Mouse (Mus musculus) midbrain, embryonic 10.5 days (tissue): Measurements from ENCODE around the gene 6030452D12Rik. TPM values are rescaled to one million over a fixed set of nuclear protein-coding genes. Genes with fewer than 3 reads are reported as not detected.

Source experiments
- DNase-seq: peaks from one replicate; pipeline ENCODE4 v3.0.0-alpha.2; 2017; ENCODE audit warnings: low spot score
- H3K27ac ChIP-seq: fragments of 300-500 bp; sonication (generic); replicated peaks from 2 replicates; pipeline ENCODE4 v1.5.1; 2016; ENCODE audit warnings: mild to moderate bottlenecking
- H3K27me3 ChIP-seq: fragments of 300-500 bp; sonication (generic); 2 replicates; pipeline ENCODE4 v1.6.1; 2016; ENCODE audit warnings: low read depth, mild to moderate bottlenecking; ENCODE audit not compliant: poor library complexity, severe bottlenecking
- H3K36me3 ChIP-seq: fragments of 300-500 bp; sonication (generic); 2 replicates; pipeline ENCODE4 v1.6.1; 2016; ENCODE audit warnings: mild to moderate bottlenecking, moderate library complexity
- H3K4me1 ChIP-seq: fragments of 300-500 bp; sonication (generic); 2 replicates; pipeline ENCODE4 v1.6.1; 2016
- H3K4me3 ChIP-seq: fragments of 300-500 bp; sonication (generic); 2 replicates; pipeline ENCODE4 v1.5.1; 2016; ENCODE audit warnings: mild to moderate bottlenecking, moderate library complexity
- H3K9me3 ChIP-seq: fragments of 300-500 bp; sonication (generic); replicated peaks from 2 replicates; pipeline ENCODE4 v1.6.1; 2016; ENCODE audit warnings: mild to moderate bottlenecking
- WGBS: fragments of 180-500 bp; shearing (Covaris S2); methylation state at CpG from one replicate; pipeline ENCODE4 v1.1.7; 2016; 5-methylcytosine and 5-hydroxymethylcytosine counted together
- polyA plus RNA-seq: library from polyadenylated mRNA; unstranded; fragments of >200 nt; fragmentation: Nextera tagmentation; extraction: Ambion mirVana; gene quantifications from 2 replicates; pipeline ENCODE4 v1.2.1, GENCODE M21; 2016

6030452D12Rik gene
- polyA plus RNA-seq, 1 experiment from 2014 or later = not detected

DNA sequence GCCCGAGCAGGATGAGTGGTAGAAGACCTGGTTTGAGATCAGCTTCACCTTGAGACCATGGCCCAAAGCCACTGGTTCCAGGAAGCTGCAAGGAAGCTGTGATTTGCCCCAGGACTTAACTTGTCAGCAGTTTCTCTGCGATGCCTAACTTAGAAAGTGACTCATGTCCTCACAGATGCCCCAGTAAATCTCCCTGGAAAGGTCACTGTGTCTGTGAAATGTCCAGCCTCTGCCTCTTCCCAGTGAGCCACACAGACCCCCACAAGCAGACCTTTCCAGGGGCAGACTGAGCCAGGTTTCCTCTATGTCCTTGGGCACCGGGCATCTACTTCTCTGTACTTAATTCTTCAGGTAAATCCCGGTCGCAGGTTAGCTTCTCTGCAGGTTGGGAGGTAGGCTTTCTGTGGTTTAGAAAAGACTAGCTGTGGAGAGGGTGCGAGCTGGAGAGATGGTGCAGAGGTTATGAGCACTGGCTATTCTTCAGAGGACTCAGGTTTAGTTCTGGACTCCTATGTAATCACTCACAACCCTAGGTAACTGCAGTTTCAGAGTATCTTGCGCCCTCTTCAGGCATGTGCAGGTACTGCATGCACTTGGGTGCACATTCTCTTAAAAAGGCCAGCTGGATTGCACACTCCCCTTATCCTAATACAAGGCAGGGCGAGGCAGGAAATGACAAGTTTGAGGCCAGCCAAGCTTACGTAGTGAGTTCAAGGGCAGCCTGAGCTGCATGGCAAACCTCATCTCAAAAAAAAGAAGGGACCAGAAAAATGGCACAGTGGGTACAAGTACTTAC lies 27.1 kb downstream of the 6030452D12Rik start:
- Histone ChIP-seq H3K36me3 (no peaks in the 10 kb centered on the region), H3K4me1 (no peaks in the 10 kb centered on the region), H3K9me3 (no peaks in the 10 kb centered on the region), H3K27me3 (no peaks in the 10 kb centered on the region), H3K27ac (no peak overlapping the region), H3K4me3 (no peak overlapping the region)
- DNase-seq = no peak
- WGBS = 90% methylated on average over 9 of the region's 9 CpGs

DNA sequence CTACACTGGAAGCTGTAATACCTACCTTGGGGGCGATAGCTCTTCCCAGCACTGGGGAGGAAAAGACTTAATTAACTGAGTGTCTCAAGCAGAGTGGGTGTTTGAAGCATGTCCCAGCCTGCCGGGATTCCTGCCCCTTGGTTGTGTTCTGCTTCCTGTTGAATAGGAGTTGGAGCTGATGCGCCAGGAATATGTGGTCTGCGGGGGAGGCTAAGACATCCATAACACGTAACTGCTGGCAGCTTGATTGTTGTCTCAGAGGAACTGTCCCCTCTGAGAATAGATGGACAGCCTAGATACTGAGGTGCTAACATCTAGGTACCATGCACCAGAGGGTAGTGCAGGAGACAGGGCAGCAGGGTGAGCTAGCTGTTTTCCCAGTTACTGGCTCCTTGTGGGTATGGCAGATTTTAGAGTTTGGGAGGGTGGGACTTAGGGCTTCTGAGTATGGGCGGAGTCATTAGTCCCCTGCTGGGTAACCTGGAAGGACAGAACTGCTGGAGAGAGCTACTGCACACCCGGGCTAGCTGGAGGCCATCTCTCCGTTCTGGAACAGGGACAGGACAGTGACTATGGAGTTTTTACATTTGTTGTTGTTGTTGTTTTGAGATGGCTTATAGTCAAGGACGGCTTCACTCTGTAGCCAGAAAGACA lies 28.4 kb downstream of the 6030452D12Rik start:
- Histone ChIP-seq H3K27me3 (no peaks in the 10 kb centered on the region), H3K36me3 (no peaks in the 10 kb centered on the region), H3K27ac (no peak overlapping the region), H3K4me1 (no peaks in the 10 kb centered on the region), H3K4me3 (no peak overlapping the region), H3K9me3 (no peaks in the 10 kb centered on the region)
- DNase-seq = no peak
- WGBS = 86% methylated on average over 9 of the region's 9 CpGs

DNA sequence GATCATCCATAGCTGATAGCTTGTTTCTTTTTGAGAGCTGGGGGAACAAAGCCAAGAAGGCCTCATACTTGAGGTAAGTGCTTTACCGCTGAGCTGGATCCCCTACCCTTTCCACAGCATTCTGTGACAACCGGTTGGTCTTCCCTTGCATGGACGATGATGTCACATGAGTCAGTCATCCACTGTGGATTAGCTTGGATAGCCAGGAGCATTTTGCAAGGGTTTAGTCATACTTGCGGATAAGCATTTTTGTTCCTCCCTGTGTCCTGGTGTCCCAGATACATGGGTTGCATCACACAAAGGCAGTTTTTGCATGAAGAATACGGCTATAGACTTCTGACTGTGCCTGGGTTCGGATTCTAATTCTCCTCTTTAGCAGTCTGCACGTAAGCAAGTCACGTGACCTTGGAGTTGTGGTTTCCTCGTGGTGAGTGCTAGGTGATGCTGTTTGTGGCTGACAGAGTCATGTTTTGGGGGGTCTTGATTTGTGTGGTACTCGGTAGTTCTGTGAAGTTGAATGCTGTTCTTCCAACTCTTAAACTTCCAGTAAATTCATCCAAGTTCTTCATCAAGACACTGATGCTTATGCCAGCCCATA lies 29.7 kb downstream of the 6030452D12Rik start:
- DNase-seq = no peak
- Histone ChIP-seq H3K4me1 (no peaks in the 10 kb centered on the region), H3K27me3 (no peaks in the 10 kb centered on the region), H3K27ac (no peak overlapping the region), H3K9me3 (no peaks in the 10 kb centered on the region), H3K4me3 (no peak overlapping the region), H3K36me3 (no peaks in the 10 kb centered on the region)
- 94% methylated on average over 10 of the region's 10 CpGs for WGBS

DNA sequence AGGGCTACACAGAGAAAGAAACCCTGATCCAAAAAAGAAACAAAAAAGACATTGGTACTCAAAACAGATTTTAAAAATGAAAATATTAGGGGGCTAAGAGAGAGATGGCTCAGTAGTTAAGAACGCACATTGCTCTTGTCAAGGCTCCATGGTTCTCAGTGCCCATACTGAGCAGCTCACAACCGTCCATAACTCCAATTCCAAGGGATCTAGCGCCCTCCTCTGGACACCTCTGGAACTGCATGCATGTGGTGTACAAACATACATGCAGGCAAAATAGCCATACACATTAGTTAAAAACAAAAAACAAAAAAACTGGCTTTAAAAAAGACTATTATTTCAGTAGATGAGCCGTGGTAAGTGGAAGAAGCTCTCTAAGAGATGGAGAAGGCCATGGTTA lies 30.2 kb downstream of the 6030452D12Rik start:
- H3K4me1 ChIP-seq = no peaks in the 10 kb centered on the region
- no peak overlapping the region for H3K4me3 ChIP-seq
- 74% methylated on average over 4 of the region's 4 CpGs for WGBS
- H3K27ac ChIP-seq = no peak overlapping the region
- no peaks in the 10 kb centered on the region for H3K36me3 ChIP-seq
- no peaks in the 10 kb centered on the region for H3K27me3 ChIP-seq
- H3K9me3 ChIP-seq = no peaks in the 10 kb centered on the region
- no peak for DNase-seq

DNA sequence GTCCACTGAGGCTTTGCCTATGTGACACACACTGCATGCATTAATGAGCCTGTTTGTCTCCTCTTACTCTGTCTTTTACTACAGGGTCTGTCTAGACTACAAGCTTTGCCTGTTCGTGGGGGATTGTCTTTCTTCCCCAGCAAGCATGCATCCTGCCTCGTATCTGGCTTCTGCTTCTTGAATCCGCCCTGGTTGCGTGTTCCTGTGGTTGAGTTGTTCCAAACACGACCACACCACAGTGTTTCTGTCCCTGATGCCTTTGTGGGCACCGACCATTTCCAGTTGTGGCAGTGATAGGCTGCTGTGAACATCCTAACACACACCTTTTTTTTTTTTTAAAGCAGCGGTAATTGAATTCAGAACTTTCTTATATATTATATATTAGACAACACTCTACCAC lies 33.4 kb downstream of the 6030452D12Rik start:
- Histone ChIP-seq H3K4me1 (0 out of 2 replicates have a peak, but pooled peaks cover under 1% of the 10 kb centered on the region), H3K9me3 (no peaks in the 10 kb centered on the region), H3K27ac (no peak overlapping the region), H3K36me3 (no peaks in the 10 kb centered on the region), H3K27me3 (no peaks in the 10 kb centered on the region), H3K4me3 (no peak overlapping the region)
- DNase-seq = no peak
- WGBS = 90% methylated on average over 7 of the region's 7 CpGs

DNA sequence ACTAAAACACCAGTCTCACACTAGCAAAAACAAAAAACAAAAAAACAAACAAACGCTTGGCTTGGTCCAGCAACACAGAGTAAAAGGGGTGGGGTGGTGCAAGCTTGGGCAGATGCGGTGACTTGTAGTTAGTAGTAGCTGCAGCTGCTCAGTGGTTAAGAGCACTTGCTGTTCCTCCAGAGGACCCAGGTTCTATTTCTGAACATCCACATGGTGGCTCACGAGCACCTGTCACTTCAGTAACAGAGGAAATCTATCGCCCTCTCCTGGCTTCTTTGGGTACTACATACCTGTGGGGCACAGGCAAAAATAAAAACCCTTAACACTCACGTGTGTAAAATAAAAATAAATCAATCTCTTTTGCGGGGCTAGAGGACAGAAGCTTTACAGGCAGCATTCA lies 34.1 kb downstream of the 6030452D12Rik start:
- WGBS = 41% methylated on average over 6 of the region's 6 CpGs
- DNase-seq = peak; percentile 43
- H3K4me3 ChIP-seq = no peak overlapping the region
- H3K36me3 ChIP-seq = no peaks in the 10 kb centered on the region
- H3K27me3 ChIP-seq = no peaks in the 10 kb centered on the region
- H3K9me3 ChIP-seq = no peaks in the 10 kb centered on the region
- H3K4me1 ChIP-seq = 0 out of 2 replicates have a peak, but pooled peaks cover 5% of the 10 kb centered on the region
- H3K27ac ChIP-seq = no peak overlapping the region

DNA sequence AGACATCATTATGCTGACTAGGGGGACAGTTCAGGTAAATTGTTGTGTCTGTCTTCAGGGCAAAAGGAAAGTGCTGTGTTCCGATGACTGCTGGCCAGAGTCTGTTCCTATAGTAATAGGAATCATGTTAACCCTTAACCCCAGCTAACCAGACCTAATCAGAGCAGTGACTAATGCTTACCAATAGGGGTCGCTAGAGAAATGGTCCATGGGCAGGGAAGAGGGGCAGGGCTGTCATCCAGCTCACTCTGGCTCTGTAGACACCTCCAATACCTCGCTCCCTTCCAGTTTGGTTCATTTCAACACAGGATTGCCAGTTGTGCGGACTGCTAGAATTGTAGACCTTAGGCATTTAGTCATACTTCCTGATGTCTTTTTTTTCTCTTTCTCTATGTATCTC lies 35.1 kb downstream of the 6030452D12Rik start:
- WGBS = 73% methylated on average over 4 of the region's 4 CpGs
- 0 out of 2 replicates have a peak, but pooled peaks cover 5% of the 10 kb centered on the region for H3K4me1 ChIP-seq
- no peak overlapping the region for H3K27ac ChIP-seq
- no peaks in the 10 kb centered on the region for H3K27me3 ChIP-seq
- H3K36me3 ChIP-seq = no peaks in the 10 kb centered on the region
- H3K4me3 ChIP-seq = no peak overlapping the region
- no peaks in the 10 kb centered on the region for H3K9me3 ChIP-seq
- DNase-seq = no peak

DNA sequence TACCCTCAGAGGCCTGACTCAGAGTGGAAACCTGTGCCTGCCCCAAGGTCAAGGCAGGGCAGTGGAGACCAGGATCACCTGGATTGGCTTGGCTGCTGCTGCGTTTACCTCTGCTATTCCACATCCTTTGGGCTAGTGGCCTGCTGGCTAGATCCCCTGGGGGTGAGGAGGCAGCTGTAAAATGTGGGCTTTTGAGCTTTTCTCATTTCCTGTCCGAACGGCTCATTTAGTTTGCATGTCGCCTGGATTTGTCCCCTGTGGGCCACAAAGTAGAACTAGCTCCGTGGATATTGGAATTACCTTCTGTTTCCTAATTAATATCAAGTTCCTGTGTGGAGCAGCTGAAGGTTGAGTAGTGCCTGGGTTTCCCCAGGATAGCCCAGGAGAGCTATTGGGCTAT lies 38.9 kb downstream of the 6030452D12Rik start:
- WGBS = 75% methylated on average over 5 of the region's 5 CpGs
- no peak overlapping the region for H3K27ac ChIP-seq
- H3K4me1 ChIP-seq = 0 out of 2 replicates have a peak, but pooled peaks cover 5% of the 10 kb centered on the region
- H3K4me3 ChIP-seq = no peak overlapping the region
- no peaks in the 10 kb centered on the region for H3K36me3 ChIP-seq
- no peaks in the 10 kb centered on the region for H3K9me3 ChIP-seq
- H3K27me3 ChIP-seq = no peaks in the 10 kb centered on the region
- no peak for DNase-seq

DNA sequence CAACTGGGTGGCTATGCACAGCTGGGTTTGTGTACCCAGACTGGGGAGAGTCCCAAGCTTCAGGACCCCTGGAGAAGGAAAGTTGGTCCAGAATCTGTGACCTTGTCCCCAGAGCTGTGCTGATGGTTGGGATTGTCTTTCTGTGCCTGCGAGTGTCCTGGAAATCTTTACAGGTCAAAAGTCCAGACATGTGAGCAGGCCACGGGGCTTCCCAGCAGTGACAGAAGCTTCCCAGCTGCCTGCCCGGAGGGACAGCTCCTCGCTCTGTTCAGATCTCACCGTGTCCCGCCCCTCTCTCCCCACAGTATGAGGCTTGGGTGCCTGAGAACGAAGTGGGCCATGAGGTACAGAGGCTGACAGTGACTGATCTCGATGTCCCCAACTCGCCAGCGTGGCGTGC lies 40.7 kb downstream of the 6030452D12Rik start:
- DNase-seq = no peak
- H3K4me1 ChIP-seq = 0 out of 2 replicates have a peak, but pooled peaks cover 5% of the 10 kb centered on the region
- no peaks in the 10 kb centered on the region for H3K27me3 ChIP-seq
- H3K4me3 ChIP-seq = no peak overlapping the region
- H3K9me3 ChIP-seq = no peaks in the 10 kb centered on the region
- WGBS = 89% methylated on average over 11 of the region's 11 CpGs
- no peaks in the 10 kb centered on the region for H3K36me3 ChIP-seq
- no peak overlapping the region for H3K27ac ChIP-seq

DNA sequence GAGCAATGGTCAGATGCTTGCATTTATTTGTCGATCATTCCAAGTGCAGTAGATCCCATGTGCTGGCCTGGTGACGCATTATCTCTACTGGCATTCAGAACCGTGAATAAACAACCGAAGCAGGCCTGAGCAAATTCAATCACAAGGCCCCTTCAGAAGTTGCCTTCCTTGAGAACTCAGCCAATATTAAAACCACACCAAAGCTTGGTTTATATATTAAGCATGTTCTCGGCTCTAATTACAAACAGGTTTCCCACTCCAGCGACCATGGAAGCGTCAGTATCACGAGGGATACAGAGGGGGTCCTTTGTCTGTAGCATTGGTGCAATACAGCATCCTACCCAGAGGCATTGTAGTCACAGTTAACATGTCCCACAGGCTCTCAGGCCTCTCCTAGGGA lies 42.7 kb downstream of the 6030452D12Rik start:
- 75% methylated on average over 8 of the region's 8 CpGs for WGBS
- 0 out of 2 replicates have a peak, but pooled peaks cover 5% of the 10 kb centered on the region for H3K4me1 ChIP-seq
- H3K27ac ChIP-seq = no peak overlapping the region; the same call in 1 of the 2 replicates
- no peak for DNase-seq
- H3K36me3 ChIP-seq = no peaks in the 10 kb centered on the region
- no peaks in the 10 kb centered on the region for H3K27me3 ChIP-seq
- H3K9me3 ChIP-seq = no peaks in the 10 kb centered on the region
- no peak overlapping the region for H3K4me3 ChIP-seq

DNA sequence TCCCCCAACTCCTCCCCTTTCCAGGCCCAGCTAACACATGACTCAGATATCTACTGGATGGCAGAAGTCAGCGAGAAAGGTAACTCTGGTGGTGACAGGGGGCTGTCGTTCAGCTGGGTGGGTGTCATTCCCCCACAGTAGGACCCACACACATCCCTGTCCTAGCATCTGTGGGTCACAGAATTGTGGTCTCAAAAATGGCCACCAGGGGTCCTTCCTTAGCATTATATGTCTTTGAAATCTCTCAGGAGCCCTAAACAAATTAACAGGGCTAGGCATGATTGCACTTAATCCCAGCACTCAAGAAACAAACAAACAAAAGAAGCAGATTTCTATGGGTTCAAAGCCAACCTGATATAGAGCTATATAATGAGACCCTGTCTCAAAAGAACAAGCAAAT lies 44.8 kb downstream of the 6030452D12Rik start:
- Histone ChIP-seq H3K9me3 (no peaks in the 10 kb centered on the region), H3K27me3 (no peaks in the 10 kb centered on the region), H3K27ac (no peak overlapping the region), H3K4me1 (no peaks in the 10 kb centered on the region), H3K4me3 (no peak overlapping the region), H3K36me3 (no peaks in the 10 kb centered on the region)
- 91% methylated on average over 2 of the region's 2 CpGs for WGBS
- no peak for DNase-seq

DNA sequence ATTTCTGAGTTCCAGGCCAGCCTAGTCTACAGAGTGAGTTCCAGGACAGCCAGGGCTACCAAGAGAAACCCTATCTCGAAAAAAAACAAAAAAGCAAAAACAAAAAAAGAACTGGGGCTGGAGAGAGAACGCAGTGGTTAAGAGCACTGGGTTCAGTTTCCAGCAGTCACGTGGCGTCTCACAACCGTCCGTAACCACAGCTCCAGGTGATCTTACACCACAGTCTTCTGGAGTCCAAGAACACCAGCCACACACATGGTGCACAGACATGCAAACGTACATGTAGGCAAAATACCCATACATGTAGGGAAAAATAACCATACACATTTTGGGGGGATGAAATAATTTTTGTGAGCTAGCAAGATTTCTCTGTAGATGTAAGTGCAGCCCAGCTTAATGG lies 46.4 kb downstream of the 6030452D12Rik start:
- Histone ChIP-seq H3K4me1 (no peaks in the 10 kb centered on the region), H3K27ac (no peak overlapping the region), H3K36me3 (no peaks in the 10 kb centered on the region), H3K9me3 (no peaks in the 10 kb centered on the region), H3K4me3 (no peak overlapping the region), H3K27me3 (no peaks in the 10 kb centered on the region)
- 90% methylated on average over 7 of the region's 7 CpGs for WGBS
- no peak for DNase-seq
